Mouse (Mus musculus): Measurements from ENCODE around the gene Cxcr5. TPM values are rescaled to one million over a fixed set of nuclear protein-coding genes. Genes with fewer than 3 reads are reported as not detected.

Gene Cxcr5
- total and polyA plus RNA-seq, 2 experiments from 2014 or later: not detected

- DNase-seq (ENCODE audit: low spot score) (no peak), ATAC-seq (ENCODE audit: insufficient read depth, low read depth) (no peak)
- peaks cover 67% of the 10 kb centered on the region for H3K36me3 ChIP-seq (replicated peaks; ENCODE audit: control insufficient read depth, insufficient read depth, low read length)
Observed at GRCm38 (mm10) chr9:44504893-44505823, 56.5 kb downstream of the Cxcr5 start.

GRCm38 (mm10) chr9:44502006-44502405, 59.7 kb downstream of the Cxcr5 start:
- ATAC-seq (ENCODE audit: insufficient read depth, low read depth) (no peak), DNase-seq (ENCODE audit: low spot score) (no peak)
- H3K27ac ChIP-seq (ENCODE audit: low read depth): no peak overlapping the region
- TF ChIP-seq CTCF (IDR thresholded peaks at IDR 0.05; ENCODE audit: low read depth) (peak; percentile 98), EP300 (IDR thresholded peaks at IDR 0.05; ENCODE audit: low read depth) (no peak)
- no peak overlapping the region for H3K9ac ChIP-seq (replicated peaks; ENCODE audit: low read depth, low read length)
- H3K4me2 ChIP-seq (ENCODE audit: low read depth, low read length): no peak overlapping the region
- H3K9me3 ChIP-seq (replicated peaks; ENCODE audit: control insufficient read depth, low read length): no peaks in the 10 kb centered on the region
- H3K4me3 ChIP-seq (ENCODE audit: low read depth, low read length): no peak overlapping the region
- peaks cover 38% of the 10 kb centered on the region for H3K4me1 ChIP-seq (ENCODE audit: control insufficient read depth, insufficient read depth)
- WGBS: 6% methylated on average over 4 of the region's 4 CpGs
- no peaks in the 10 kb centered on the region for H3K27me3 ChIP-seq (ENCODE audit: control insufficient read depth, insufficient read depth, low read length)
- H3K36me3 ChIP-seq (replicated peaks; ENCODE audit: control insufficient read depth, insufficient read depth, low read length): peaks cover 48% of the 10 kb centered on the region

More at GRCm38 (mm10) chr9:44504893-44505823, 56.5 kb downstream of the Cxcr5 start:
- H3K4me1 ChIP-seq (ENCODE audit: control insufficient read depth, insufficient read depth): peaks cover 24% of the 10 kb centered on the region
- no peak overlapping the region for H3K27ac ChIP-seq (ENCODE audit: low read depth)
- no peak overlapping the region for H3K4me3 ChIP-seq (ENCODE audit: low read depth, low read length)
- WGBS: 70% methylated on average over 19 of the region's 20 CpGs
- TF ChIP-seq EP300 (IDR thresholded peaks at IDR 0.05; ENCODE audit: low read depth) (no peak), CTCF (IDR thresholded peaks at IDR 0.05; ENCODE audit: low read depth) (no peak)
- H3K9me3 ChIP-seq (replicated peaks; ENCODE audit: control insufficient read depth, low read length): no peaks in the 10 kb centered on the region
- H3K9ac ChIP-seq (replicated peaks; ENCODE audit: low read depth, low read length): no peak overlapping the region
- no peak overlapping the region for H3K4me2 ChIP-seq (ENCODE audit: low read depth, low read length)
- no peaks in the 10 kb centered on the region for H3K27me3 ChIP-seq (ENCODE audit: control insufficient read depth, insufficient read depth, low read length)

- peak overlapping the region; percentile 11; the same call in 1 of the 2 replicates for H3K4me2 ChIP-seq (ENCODE audit: low read depth, low read length)
- H3K9me3 ChIP-seq (replicated peaks; ENCODE audit: control insufficient read depth, low read length): no peaks in the 10 kb centered on the region
- ATAC-seq (ENCODE audit: insufficient read depth, low read depth): no peak
- H3K27ac ChIP-seq (ENCODE audit: low read depth): 0 out of 2 replicates have a peak overlapping the region, but pooled peaks have one; percentile 96
- peaks cover 45% of the 10 kb centered on the region for H3K4me1 ChIP-seq (ENCODE audit: control insufficient read depth, insufficient read depth)
- H3K9ac ChIP-seq (replicated peaks; ENCODE audit: low read depth, low read length): no peak overlapping the region
- TF ChIP-seq CTCF (IDR thresholded peaks at IDR 0.05; ENCODE audit: low read depth): no peak
- TF ChIP-seq EP300 (IDR thresholded peaks at IDR 0.05; ENCODE audit: low read depth): no peak
- no peak overlapping the region for H3K4me3 ChIP-seq (ENCODE audit: low read depth, low read length)
- H3K27me3 ChIP-seq (ENCODE audit: control insufficient read depth, insufficient read depth, low read length): no peaks in the 10 kb centered on the region
- DNase-seq (ENCODE audit: low spot score): no peak
- peaks cover 41% of the 10 kb centered on the region for H3K36me3 ChIP-seq (replicated peaks; ENCODE audit: control insufficient read depth, insufficient read depth, low read length)
- WGBS: 42% methylated on average over 10 of the region's 10 CpGs
Observed at GRCm38 (mm10) chr9:44501206-44501879, 60.3 kb downstream of the Cxcr5 start.

- Histone ChIP-seq H3K36me3 (replicated peaks; ENCODE audit: control insufficient read depth, insufficient read depth, low read length) (peaks cover 35% of the 10 kb centered on the region), H3K9me3 (replicated peaks; ENCODE audit: control insufficient read depth, low read length) (no peaks in the 10 kb centered on the region), H3K4me3 (ENCODE audit: low read depth, low read length) (no peak overlapping the region), H3K27me3 (ENCODE audit: control insufficient read depth, insufficient read depth, low read length) (no peaks in the 10 kb centered on the region), H3K4me1 (ENCODE audit: control insufficient read depth, insufficient read depth) (peaks cover 45% of the 10 kb centered on the region), H3K4me2 (ENCODE audit: low read depth, low read length) (peak overlapping the region; percentile 62), H3K27ac (ENCODE audit: low read depth) (peak overlapping the region; percentile 96), H3K9ac (replicated peaks; ENCODE audit: low read depth, low read length) (peak overlapping the region; percentile 64)
- 38% methylated on average over 8 of the region's 8 CpGs for WGBS
- no peak for TF ChIP-seq EP300 (IDR thresholded peaks at IDR 0.05; ENCODE audit: low read depth)
- no peak for TF ChIP-seq CTCF (IDR thresholded peaks at IDR 0.05; ENCODE audit: low read depth)
- ATAC-seq (ENCODE audit: insufficient read depth, low read depth): no peak
- no peak for DNase-seq (ENCODE audit: low spot score)
Observed at GRCm38 (mm10) chr9:44500638-44501175, 61.0 kb downstream of the Cxcr5 start.

- Histone ChIP-seq H3K9me3 (replicated peaks; ENCODE audit: control insufficient read depth, low read length) (no peaks in the 10 kb centered on the region), H3K9ac (replicated peaks; ENCODE audit: low read depth, low read length) (peak overlapping the region; percentile 64), H3K4me3 (ENCODE audit: low read depth, low read length) (peak overlapping the region; percentile 47), H3K4me2 (ENCODE audit: low read depth, low read length) (peak overlapping the region; percentile 62), H3K4me1 (ENCODE audit: control insufficient read depth, insufficient read depth) (peaks cover 50% of the 10 kb centered on the region), H3K27me3 (ENCODE audit: control insufficient read depth, insufficient read depth, low read length) (no peaks in the 10 kb centered on the region), H3K36me3 (replicated peaks; ENCODE audit: control insufficient read depth, insufficient read depth, low read length) (peaks cover 29% of the 10 kb centered on the region), H3K27ac (ENCODE audit: low read depth) (peak overlapping the region; percentile 96)
- 19% methylated on average over 5 of the region's 5 CpGs for WGBS
- ATAC-seq (ENCODE audit: insufficient read depth, low read depth): peak; percentile 1; the same call in 1 of the 2 replicates
- no peak for DNase-seq (ENCODE audit: low spot score)
- TF ChIP-seq CTCF (IDR thresholded peaks at IDR 0.05; ENCODE audit: low read depth) (no peak), EP300 (IDR thresholded peaks at IDR 0.05; ENCODE audit: low read depth) (no peak)
Observed at GRCm38 (mm10) chr9:44500163-44500533, 61.5 kb downstream of the Cxcr5 start.

Measured in heart, postnatal 0 days (tissue).